Mouse (Mus musculus) layer of hippocampus, adult 9-10 months (tissue): ENCODE results near the gene Zmym6.
"Not testable (repeated sequence)": the region's sequence is repeated elsewhere in the genome, so short reads cannot be mapped to it uniquely, and the experiment has no call there.

Experiments
- DNase-seq: peaks from one replicate; pipeline ENCODE4 v3.0.0; 2022; ENCODE audit warnings: low spot score

The Zmym6 gene

DNA sequence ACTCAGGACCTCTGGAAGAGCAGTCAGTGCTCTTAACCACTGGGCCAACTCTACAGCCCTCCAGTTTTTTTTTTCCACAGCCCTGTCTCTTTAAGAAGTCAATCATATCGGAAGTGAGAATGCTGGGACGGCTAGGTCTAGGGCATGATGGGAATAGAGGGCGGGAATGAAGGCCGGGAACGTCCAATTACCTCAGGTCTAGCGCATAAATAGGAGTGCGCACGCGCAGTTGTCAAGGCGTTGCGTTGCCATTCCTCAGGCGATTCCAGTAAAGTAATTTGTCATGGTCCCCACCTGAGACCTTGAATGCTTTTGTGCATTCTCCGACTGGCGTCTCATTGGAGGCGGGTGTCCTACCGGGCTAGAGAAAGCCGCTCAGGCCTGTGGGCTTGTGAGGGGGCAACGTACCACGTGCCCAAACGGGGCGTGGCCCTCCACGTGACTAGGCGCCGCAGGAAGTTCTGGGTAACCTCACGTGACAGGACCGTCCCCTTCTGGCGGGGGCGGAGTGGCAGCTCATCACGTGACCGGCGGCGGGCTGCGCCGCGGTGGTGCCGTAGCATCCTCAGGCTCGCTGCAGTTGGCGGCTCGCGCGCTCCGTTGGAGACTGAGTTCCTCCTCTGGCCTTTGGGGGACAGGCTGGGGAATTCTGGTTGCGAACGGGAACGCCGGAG is at the start of gene Zmym6:
Gene Zmym6, plus strand, starts transcription at position 509 of the 674 bp plus-strand sequence.
- peak; percentile 93 for DNase-seq

DNA sequence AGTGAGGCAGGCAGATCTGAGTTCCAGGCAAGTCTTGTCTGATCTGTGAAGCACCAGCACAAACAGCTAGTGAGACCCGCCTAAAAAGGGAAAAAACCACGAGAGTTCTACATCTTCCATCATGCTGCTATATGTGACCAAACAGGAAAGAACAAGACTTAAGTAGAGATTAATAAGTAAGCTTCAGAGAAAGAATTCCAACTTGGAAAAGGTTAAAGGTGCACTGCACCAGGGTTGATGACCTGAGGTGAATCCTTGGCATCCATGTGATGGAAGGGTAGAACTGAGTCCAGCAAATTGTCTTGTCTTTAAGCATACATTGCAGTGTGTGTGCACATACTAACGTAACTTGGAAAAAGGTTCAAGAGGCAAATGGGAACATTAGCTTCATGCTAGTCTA is 40.0 kb upstream of the Zmym6 start:
- DNase-seq: no peak

DNA sequence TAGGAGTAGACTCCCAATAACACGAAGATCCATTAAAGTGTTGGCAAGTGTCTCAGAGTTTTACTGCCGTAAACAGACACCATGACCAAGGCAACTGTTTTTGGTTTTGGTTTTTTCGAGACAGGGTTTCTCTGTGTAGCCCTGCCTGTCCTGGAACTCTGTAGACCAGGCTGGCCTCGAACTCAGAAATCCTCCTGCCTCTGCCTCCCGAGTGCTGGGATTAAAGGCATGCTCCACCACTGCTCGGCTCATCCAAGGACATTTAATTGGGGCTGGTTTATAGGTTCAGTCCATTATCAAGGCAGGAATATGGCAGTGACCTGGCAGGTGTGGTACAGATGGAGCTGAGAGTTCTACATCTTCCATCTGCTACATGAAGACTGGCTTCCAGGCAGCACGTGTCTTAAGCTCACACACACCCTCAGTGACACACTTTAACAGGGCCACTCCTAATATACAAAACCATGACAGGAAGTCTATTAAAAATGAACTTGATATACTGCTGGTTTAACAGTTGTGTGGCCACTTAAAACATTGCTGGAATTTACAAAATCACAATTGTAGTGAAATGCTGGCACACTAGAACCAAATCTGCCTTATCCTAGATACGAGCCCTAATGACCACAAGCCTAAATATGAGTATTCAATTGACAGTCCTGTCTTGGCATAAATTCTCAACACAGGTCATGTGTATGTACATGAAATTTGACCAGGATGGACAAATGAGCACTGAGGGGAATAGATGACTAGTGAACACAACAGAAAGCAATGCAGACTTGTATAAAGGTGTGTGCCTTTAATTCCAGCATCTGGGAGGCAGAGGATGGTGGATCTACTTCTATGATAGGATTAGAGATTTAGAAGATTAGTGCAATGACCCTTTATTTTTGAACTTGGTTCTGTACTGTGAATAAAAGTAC is 39.0 kb upstream of the Zmym6 start:
- no peak for DNase-seq

DNA sequence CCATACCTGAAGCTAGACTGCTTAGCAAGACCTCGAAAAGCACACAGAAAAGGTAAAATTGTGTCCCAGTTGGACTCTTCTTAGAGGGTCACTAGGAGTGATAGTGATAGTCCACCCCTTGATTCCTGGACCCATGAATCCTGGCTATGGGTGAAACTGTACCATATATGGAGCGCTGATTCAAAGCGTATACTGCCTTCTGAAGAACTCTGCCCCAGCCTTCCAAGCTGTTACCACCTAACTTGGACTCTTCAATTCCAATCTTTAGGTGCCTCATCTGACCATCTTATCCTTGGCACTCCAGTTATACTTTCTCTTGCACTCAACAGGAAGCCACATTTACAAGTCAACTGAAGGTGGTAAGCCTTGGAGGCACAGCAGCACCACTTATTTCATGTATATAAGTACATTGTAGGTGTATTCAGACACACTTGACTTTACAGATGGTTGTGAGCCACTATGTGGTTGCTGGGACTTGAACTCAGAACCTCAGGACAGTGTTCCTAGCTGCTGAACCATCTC is 38.3 kb upstream of the Zmym6 start:
- no peak for DNase-seq

DNA sequence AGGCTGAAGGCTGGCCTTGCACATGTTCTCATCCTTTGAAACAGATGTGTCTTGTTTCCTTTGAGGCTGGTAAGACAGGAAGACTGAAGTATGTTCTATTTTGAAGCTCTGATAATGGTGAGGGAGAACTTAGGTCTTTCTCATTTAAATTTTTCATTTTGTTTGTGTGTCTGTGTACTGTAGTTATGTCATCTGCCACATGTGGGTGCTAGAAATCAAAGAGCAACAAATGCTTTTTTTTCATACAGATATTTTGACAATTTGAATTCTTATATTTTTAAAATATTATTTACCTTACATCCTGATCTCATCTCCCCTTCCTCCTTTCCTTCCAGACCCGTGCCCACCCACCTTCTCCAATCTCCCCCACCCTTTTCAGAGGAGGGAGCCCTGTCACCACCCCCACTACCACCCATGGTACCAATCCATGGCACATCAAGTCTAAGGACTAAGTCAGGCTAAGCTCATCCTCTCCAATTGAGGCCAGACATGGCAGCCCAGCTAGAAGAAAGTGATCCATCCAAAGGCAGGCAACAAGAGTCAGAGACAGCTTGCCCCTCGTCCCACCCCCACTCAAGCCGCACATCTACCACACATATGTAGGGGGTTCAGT is 37.2 kb upstream of the Zmym6 start:
- DNase-seq: no peak

DNA sequence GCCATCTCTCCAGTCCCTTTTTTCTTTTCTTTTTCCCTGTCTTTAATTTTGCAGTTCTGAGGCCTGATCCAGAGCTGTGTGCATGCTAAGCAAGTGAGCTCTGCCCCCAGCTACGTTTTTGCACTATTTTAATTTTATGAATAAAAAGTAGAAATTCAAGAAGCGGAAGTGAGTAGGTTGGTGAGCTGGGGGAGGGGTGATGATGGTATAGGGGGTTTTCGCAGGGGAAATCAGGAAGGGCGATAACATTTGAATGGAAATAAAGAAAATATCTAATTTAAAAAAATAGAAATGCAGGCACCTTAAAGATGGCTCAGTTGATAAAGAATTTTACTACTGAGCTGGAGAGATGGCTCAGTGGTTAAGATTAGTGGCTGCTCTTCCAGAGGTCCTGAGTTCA is 33.6 kb upstream of the Zmym6 start:
- no peak for DNase-seq

DNA sequence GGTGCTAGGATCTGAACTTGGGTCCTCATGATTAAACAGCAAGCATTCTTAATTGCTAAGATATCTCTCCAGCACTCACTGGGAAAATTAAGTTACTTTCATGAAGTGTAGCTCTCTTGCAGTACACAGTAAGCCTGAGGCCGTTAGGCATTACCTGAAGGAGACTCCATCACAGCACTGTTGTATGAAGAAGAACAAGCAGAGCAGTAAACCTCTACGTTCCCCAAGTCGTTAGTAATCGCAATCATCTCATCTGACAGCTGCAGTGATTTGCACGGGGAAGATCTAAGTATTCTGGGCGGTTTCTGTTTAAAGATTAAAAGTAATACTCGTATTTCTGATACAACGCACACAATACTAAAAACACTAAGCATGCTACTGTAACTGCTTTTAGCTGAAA is 26.1 kb upstream of the Zmym6 start:
- DNase-seq: no peak

DNA sequence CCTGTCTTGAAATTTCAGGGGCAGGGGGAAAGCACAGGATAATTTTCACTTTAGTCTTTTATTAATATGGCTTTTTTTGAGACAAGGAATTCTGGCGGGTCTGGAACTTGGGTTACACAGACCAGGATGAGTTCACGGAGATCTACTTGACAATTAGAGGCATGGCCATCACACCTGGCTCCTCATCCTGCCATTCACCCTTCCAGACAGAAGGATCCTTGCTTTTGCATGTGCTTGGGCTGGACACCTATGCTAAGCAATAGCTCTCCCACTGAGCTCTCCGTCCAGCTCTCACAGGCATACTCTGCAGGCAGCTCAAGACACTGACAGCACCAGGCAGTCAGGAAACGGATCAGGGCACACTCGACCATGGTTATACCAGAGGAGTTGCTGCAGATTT is 24.1 kb upstream of the Zmym6 start:
- no peak for DNase-seq

DNA sequence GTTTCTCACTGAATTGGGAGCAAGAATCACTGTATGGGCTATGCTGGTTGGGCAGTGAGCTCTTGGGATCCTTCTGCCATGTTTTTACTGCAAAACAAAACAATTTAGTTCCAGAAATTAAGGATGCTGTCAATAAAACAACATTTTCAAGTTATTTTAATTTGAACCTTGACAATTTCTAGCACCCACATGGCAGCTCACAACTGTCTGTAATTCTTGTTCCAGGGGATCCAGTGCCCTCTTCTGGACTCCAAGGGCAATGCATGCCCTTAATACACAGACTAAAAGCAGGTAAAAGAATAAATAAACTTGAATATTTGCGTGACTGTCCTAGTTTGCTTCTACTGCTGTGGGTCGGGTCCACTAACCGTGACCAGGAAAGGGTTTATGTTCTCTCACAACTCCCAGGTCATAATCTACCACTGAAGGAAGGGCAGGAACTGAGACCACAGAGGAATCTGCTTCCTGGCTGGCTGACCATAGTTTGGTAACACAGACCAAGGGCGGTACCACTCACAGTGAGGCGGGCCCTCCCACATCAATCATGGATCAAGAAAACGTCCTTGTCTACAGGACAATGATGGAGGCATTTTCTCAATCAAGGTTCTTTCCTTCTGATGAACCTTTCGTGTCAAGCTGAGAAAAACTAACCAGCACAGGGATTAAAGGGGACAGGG is 22.5 kb upstream of the Zmym6 start:
- DNase-seq: no peak

DNA sequence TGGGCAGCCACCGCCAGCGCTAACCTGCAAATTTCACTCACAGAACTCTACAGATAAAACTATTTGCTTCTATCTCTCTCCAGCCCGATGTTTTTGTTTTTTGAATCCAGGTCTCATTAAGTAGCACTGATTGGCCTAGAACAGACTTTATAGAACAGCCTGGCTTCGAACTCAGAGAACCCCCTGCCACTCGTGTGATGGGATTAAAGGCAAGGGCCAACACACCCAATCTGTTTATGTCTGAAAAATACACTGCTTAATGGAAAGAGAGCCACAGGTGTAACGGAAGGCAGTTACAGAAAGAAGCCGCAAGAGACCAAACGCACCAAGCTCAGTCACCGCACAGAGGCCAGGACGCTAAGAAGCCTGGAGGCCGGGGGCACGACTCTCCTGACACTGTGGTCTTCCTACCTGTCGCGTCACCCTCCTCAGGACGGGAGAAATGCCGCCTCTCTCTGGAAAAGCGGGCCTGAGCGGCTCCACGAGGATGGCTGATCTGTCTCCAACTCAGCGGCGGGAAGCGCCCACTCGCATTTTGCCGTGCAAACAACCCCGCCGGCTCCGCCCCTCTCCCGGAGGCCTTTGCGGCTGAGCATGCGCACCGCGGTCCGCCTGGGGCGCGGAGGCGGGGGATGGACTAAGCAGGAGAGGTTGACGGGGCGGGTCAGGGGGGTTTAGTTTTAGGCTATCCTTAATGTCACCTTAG is 16.4 kb upstream of the Zmym6 start, which contains the start of gene Zmym1:
Gene Zmym1, minus strand, starts transcription at position 568 of the 706 bp plus-strand sequence.
- DNase-seq: peak; percentile 48

DNA sequence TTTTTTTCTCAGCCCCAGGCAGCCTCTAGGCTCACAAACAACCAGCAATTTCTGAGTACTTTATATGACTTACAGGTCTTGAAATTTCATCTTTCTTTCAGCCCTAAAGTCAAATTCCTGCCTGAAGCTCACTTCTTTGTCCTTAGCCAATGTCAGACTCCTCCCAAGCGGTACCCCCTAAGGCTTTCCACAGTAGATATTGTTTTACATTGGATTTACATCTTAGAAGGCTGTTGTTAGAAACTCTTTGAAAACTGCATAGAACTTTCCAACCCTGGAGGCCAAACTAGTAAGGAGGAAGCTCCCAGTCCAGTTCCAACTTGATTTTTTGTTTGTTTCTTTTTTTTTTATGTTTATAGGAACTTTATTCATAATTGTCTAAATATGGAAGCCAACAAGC is 13.1 kb upstream of the Zmym6 start:
- no peak for DNase-seq

DNA sequence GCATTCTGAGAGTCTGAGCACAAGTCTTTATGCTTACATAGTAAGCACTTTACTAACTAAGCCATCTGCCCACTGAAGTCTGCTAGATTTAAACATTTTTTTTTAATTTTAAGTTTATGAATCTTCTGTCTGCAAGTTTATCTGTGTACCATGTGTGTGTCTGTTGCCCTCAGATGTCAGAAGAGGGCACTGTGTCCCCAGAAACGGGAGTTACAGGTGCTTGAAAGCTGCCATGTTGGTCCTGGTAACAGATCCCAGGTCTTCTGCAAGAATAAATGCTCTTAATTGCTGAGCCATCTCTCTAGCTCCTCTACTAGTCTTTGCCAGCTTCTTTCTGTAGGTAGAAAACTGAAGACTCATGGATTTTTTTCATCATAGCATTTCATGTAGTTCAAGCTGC is 2.3 kb upstream of the Zmym6 start:
- DNase-seq: no peak

DNA sequence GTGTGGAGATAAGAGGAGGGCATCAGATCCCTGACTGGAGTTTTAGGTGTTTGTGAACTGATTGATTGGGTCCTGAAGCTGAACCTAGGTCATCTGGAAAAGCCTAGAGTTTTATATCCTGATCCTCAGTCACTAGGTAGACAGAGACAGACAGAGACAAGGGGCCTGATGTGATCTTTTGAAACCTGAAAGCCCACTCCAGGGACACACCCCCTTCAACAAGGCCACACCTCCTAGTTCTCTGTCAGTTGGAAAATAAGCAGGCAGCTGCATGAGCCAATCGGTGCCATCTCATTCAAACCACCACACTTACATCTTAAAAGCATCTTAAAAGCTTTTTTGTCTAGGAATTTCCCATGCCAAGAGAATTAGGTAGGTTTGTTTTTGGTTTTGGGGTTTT is 3.6 kb downstream of the Zmym6 start:
- DNase-seq: no peak

DNA sequence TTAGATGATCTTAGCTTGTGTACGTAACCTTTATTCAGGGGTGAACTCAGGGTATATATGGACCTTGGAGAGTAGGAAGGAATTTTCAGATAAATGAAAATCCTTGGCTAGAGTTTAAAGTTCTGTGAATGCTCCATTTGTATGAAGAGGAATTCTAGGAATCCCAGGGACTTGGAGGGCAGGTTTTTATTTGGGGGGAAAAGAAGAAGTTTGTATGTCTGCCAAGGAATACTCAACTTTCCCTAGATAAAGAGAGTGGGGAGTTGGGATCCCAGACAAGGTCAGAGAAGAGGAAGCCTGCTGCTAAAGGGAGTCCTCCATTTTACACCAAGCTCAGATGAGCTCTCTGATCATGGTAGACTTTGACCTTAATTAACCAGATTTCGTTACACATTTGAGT is 5.9 kb downstream of the Zmym6 start:
- no peak for DNase-seq

DNA sequence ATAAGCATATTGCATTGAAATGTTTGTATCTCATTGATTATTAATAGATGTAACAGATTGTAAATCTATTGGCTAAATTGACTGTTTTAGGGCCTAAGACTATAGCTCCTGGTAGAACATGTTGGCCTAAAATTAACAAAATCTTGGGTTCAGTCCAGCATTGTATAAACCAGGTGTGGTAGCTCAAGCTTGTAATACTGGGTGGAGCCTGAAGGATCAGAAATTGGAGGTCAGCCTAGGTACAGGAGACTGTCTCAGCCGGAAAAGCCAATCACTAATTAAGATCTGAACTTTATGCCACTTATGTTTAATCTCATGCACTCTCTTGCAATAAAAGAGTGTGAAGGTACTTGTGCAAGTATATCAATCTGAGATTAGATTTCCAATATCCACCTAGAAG is 8.6 kb downstream of the Zmym6 start:
- DNase-seq: no peak

DNA sequence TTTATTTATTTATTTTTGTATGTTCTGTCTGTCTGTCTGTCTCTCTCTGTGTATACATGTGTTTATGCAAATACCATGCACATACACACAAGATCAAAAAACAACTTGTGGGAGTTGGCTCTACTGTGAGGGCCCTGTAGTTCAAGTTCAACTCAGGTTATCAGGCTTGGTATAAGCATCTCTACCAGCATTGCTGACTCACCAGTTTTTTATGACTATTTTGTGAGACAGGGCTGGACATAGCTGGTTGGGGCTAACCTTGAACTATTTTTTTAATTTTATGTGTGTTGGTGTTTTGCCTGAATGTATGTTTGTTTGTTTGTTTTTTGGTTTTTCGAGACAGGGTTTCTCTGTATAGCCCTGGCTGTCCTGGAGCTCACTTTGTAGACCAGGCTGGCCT is 14.0 kb downstream of the Zmym6 start:
- no peak for DNase-seq

DNA sequence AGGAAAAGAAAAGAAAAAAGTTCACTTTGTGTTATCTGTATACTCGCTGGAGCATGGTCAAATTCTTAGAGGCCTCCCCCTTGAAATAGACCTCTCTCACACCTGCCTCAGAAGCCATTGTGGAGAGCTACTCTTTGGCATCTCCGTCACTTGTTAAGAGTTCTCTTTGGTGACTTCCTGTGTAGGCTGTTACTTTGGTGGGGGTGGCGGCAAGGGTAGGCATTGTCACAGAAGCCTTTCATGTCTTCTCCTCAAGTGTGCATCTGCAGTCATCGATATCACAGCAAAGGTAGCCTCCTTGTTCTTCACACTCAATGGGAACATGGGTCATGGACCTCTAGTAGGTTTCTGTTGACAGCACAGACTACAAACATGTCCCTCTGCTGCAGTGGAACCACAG is 17.9 kb downstream of the Zmym6 start:
- no peak for DNase-seq

DNA sequence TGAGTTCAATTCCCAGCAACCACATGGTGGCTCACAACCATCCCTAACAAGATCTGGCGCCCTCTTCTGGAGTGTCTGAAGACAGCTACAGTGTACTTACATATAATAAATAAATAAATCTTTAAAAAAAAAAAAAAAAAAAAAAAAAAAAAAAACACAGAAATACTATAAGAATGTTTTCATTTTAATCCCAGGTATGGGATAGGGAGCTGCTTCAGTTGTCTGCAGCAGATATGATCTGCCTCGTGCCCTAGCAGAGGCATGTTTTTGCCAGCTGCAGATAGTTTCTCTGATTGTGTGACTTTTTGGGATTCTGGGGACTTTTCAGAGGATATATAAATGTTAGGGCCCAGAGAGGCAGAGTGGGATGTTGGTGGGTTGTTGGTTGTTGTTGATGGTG is 22.4 kb downstream of the Zmym6 start:
- not testable (repeated sequence) for DNase-seq

DNA sequence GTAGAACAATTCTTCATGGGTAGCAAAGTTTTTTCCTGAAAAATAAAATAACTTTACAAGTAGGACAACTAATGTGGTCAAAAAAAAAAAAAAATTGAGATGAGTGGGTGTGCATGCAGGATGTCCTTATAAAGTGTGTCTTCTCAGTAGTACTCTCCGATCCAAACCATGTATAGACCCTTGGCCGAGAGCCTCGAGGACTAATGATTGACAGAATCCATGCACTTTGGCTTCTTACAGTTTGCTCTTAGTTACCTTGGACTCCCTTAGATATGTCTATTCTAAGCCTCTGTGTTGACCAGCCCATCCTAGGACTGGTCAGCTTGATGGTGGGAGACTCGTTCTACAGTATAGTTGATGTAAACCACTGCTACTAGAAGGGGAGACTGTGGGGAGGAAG is 30.4 kb downstream of the Zmym6 start:
- DNase-seq: no peak

DNA sequence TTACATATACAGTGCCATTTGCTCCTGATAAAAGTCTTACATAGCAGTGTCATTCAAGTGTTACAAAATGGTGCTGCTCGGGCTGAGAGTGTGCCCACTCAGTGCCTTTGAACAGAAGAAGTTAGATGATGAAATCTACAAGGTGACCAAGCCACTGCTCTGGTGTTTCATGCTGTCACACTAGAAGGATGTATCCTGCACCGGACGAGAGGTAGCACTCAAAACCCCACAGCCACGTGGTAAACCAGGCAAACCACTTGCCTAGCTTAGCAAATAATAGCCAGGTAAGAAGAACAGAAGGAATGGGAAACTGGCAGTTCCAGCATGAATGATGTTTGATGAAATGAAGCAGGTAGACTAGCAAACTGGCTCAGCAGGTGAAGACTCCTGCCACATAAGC is 33.4 kb downstream of the Zmym6 start:
- DNase-seq: no peak

DNA sequence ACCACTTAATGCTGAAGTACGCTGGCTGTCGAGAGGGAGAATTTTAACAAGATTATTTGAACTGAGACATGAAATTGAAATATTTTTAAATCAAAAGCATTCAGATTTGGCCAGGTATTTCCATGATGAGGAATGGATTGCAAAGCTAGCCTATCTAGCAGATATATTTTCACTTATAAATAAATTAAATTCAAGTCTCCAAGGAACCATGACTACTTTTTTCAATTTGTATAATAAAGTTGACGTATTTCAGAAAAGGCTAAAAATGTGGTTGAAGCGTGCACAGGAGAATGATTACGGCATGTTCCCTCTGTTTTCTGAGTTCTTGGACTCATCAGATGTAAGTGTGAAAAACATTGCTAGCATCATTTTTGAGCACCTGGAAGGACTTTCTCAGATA is 46.2 kb downstream of the Zmym6 start, which contains the start of gene Tmem35b:
Gene Tmem35b, plus strand, starts transcription at position 301 of the 400 bp plus-strand sequence.
- no peak for DNase-seq
